ENCODE assay signal across 11 mouse cellular contexts in genomic region chr12:73591625-73592024, GRCm38 (mm10). TPM values are rescaled to one million over a fixed set of nuclear protein-coding genes. Genes with fewer than 3 reads are reported as not detected.
A peak's percentile ranks its signal among the peaks of the same experiment; 100 is the strongest.
DNase-seq lines count a peak whose midpoint lies in the region; ATAC-seq and TF ChIP-seq lines count a peak whose summit lies in the region.
"Had no signal": no experiment of that assay in that cellular context is flagged by ENCODE, and none has a peak within 500 bp of the region (broad histone marks: within the 10 kb centered on the region; RNA-seq: fewer than 3 reads in every experiment).

No protein-coding gene starts in this region.

- H3K27ac ChIP-seq in brown adipose tissue, adult 24 weeks (replicated peaks; ENCODE audit: low read depth, low read length), result peak overlapping the region; percentile 97
- H3K27ac ChIP-seq in heart, postnatal 0 days (ENCODE audit: low read depth), result peak overlapping the region; percentile 83
- H3K27ac ChIP-seq: embryonic facial prominence, embryonic 13.5 days; neural tube, embryonic 12.5 days had no signal

- no peaks in the 10 kb centered on the region for H3K36me3 ChIP-seq in heart, postnatal 0 days (replicated peaks; ENCODE audit: control insufficient read depth, insufficient read depth, low read length)
- H3K36me3 ChIP-seq: embryonic facial prominence, embryonic 13.5 days; neural tube, embryonic 12.5 days had no signal

- DNase-seq in adrenal gland, adult 18-20 months (ENCODE audit: low spot score in 2 of 2), result peak; percentile 22 to 45
- peak; percentile 73 for DNase-seq in heart, postnatal 0 days (ENCODE audit: low spot score)
- peak; percentile 81 to 92 for DNase-seq in kidney, postnatal 25 days
- no peak for DNase-seq in right cerebral cortex, postnatal 10 days (ENCODE audit: low spot score in 2 of 2)
- no peak for DNase-seq in retina, postnatal 1 day
- no peak for DNase-seq in spleen, adult 12 weeks (ENCODE audit: low spot score)

- peak; percentile 89 for TF ChIP-seq EP300 in heart, postnatal 0 days (IDR thresholded peaks at IDR 0.05; ENCODE audit: low read depth)

- no peaks in the 10 kb centered on the region for H3K27me3 ChIP-seq in heart, postnatal 0 days (ENCODE audit: control insufficient read depth, insufficient read depth, low read length)

- H3K4me1 ChIP-seq in brown adipose tissue, adult 24 weeks (ENCODE audit: control insufficient read depth, insufficient read depth, insufficient read length, low read length), result peaks cover 34% of the 10 kb centered on the region
- H3K4me1 ChIP-seq in heart, postnatal 0 days (ENCODE audit: control insufficient read depth, insufficient read depth), result no peaks in the 10 kb centered on the region; the same call in 1 of the 2 replicates
- H3K4me1 ChIP-seq: neural tube, embryonic 12.5 days had no signal

- peak overlapping the region; percentile 28 for H3K4me2 ChIP-seq in heart, postnatal 0 days (ENCODE audit: low read depth, low read length)
- H3K4me2 ChIP-seq: embryonic facial prominence, embryonic 13.5 days; neural tube, embryonic 12.5 days had no signal

- ATAC-seq in heart, postnatal 0 days (ENCODE audit: insufficient read depth, low read depth), result peak; percentile 78
- no peak for ATAC-seq in monocyte, adult 5-6 weeks (replicated peaks; ENCODE audit: insufficient number of reproducible peaks, low FRiP score, low TSS enrichment, poor library complexity, severe bottlenecking)

- peak overlapping the region; percentile 24; the same call in 1 of the 2 replicates for H3K4me3 ChIP-seq in brown adipose tissue, adult 24 weeks (ENCODE audit: insufficient read depth, low read depth, low read length)
- no peak overlapping the region for H3K4me3 ChIP-seq in heart, postnatal 0 days (ENCODE audit: low read depth, low read length)
- H3K4me3 ChIP-seq: embryonic facial prominence, embryonic 13.5 days; neural tube, embryonic 12.5 days had no signal

- WGBS in heart, postnatal 0 days, result 27% methylated on average over 8 of the region's 11 CpGs

- no peak overlapping the region for H3K9ac ChIP-seq in heart, postnatal 0 days (replicated peaks; ENCODE audit: low read depth, low read length)
- H3K9ac ChIP-seq: embryonic facial prominence, embryonic 13.5 days; neural tube, embryonic 12.5 days had no signal

- no peaks in the 10 kb centered on the region for H3K9me3 ChIP-seq in heart, postnatal 0 days (replicated peaks; ENCODE audit: control insufficient read depth, low read length)
- H3K9me3 ChIP-seq: embryonic facial prominence, embryonic 13.5 days; neural tube, embryonic 12.5 days had no signal

- no peak for TF ChIP-seq CTCF in heart, postnatal 0 days (IDR thresholded peaks at IDR 0.05; ENCODE audit: low read depth)

RNA-seq across cellular contexts. Expression of gene Prkch, which starts 7.0 kb away (rescaled TPM):
- 10 to 100 TPM; 11.0 to 12.5 TPM for total RNA-seq in adrenal gland, adult 18-20 months (2021)
- 2.7 and 7.3 TPM in 2 replicates for polyA plus RNA-seq in brown adipose tissue, adult 24 weeks (2012; ENCODE audit: insufficient read depth, insufficient read length, missing spikeins)
- 20.5 and 20.8 TPM in 2 replicates for total RNA-seq in heart, postnatal 0 days (2014; rRNA removed; ENCODE audit: low replicate concordance)
- polyA plus RNA-seq in heart, postnatal 0 days (2015; fragmentation: Nextera tagmentation; extraction: Ambion mirVana), result 7.4 and 7.9 TPM in 2 replicates
- total RNA-seq in monocyte, adult 5-6 weeks (2017), result 140 to 209 TPM (median 154 TPM) in 3 replicates
- total RNA-seq: MEL had no signal

RNA-seq across cellular contexts. Expression of gene Tmem30b, which starts 45.4 kb away (rescaled TPM):
- total RNA-seq in adrenal gland, adult 18-20 months (2021), result under 1 TPM in 1 of 2 experiments, not detected in 1; 0.19 TPM
- 0.55 TPM in 1 of 2 replicates, not detected in the other for polyA plus RNA-seq in brown adipose tissue, adult 24 weeks (2012; ENCODE audit: insufficient read depth, insufficient read length, missing spikeins)
- total RNA-seq in heart, postnatal 0 days (2014; rRNA removed; ENCODE audit: low replicate concordance), result 0.31 and 1.9 TPM in 2 replicates
- 0.14 and 0.25 TPM in 2 replicates for polyA plus RNA-seq in heart, postnatal 0 days (2015; fragmentation: Nextera tagmentation; extraction: Ambion mirVana)
- not detected in 3 replicates for total RNA-seq in monocyte, adult 5-6 weeks (2017)
- total RNA-seq: MEL had no signal

Comparison
In these comparisons a context has a peak if more than half of its experiments do, and no peak if none do; other contexts are left out.
1. DNase-seq: peak in adrenal gland, adult 18-20 months (2 of 2), heart, postnatal 0 days (single experiment) and kidney, postnatal 25 days (2 of 2); none in right cerebral cortex, postnatal 10 days (0 of 2), retina, postnatal 1 day (single experiment) and spleen, adult 12 weeks (single experiment).